Mouse (Mus musculus): ENCODE results near the gene Agmat. TPM values are rescaled to one million over a fixed set of nuclear protein-coding genes. Genes with fewer than 3 reads are reported as not detected.

Agmat gene
- polyA plus RNA-seq, 1 experiment from 2014 or later: not detected

DNA sequence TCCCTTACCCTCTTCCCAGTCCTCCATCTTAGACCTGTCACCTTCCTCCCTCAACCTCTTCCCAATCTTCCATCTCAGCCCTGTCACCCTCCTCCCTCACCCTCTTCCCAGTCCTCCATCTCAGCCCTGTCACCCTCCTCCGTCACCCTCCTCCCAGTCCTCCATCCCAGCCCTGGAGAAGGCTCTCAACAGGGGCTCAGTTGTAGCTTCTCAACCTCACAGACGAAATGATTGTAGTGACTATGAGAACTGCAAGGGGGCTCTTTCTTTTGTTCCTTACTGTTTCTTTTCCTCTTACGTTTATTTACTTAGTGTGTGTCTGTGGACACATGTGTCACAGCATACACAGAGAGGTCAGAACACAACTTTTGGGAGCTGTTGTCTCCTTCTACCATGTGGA is 4.4 kb downstream of the Agmat start:
- Histone ChIP-seq H3K27ac (ENCODE audit: low read depth, low read length) (no peak overlapping the region), H3K4me3 (ENCODE audit: low read depth, low read length) (no peak overlapping the region), H3K4me2 (ENCODE audit: low read depth, low read length) (no peak overlapping the region), H3K9ac (replicated peaks; ENCODE audit: low read depth, low read length) (no peak overlapping the region), H3K9me3 (ENCODE audit: control insufficient read depth, low read length) (no peaks in the 10 kb centered on the region), H3K27me3 (ENCODE audit: control insufficient read depth, insufficient read depth, low read length) (no peaks in the 10 kb centered on the region), H3K4me1 (ENCODE audit: control insufficient read depth, insufficient read depth, low read length) (no peaks in the 10 kb centered on the region), H3K36me3 (ENCODE audit: control insufficient read depth, insufficient read depth, low read length) (no peaks in the 10 kb centered on the region)
- ATAC-seq (ENCODE audit: low read depth): no peak
- 63% methylated on average over 3 of the region's 3 CpGs for WGBS

GRCm38 (mm10) chr4:141751419-141752075 is 5.1 kb downstream of the Agmat start:
- Histone ChIP-seq H3K9ac (replicated peaks; ENCODE audit: low read depth, low read length) (no peak overlapping the region), H3K36me3 (ENCODE audit: control insufficient read depth, insufficient read depth, low read length) (no peaks in the 10 kb centered on the region), H3K4me2 (ENCODE audit: low read depth, low read length) (no peak overlapping the region), H3K4me3 (ENCODE audit: low read depth, low read length) (no peak overlapping the region), H3K27ac (ENCODE audit: low read depth, low read length) (no peak overlapping the region), H3K27me3 (ENCODE audit: control insufficient read depth, insufficient read depth, low read length) (no peaks in the 10 kb centered on the region), H3K9me3 (ENCODE audit: control insufficient read depth, low read length) (no peaks in the 10 kb centered on the region), H3K4me1 (ENCODE audit: control insufficient read depth, insufficient read depth, low read length) (no peaks in the 10 kb centered on the region)
- WGBS: 44% methylated on average over 4 of the region's 4 CpGs
- no peak for ATAC-seq (ENCODE audit: low read depth)

GRCm38 (mm10) chr4:141752076-141752421 is 5.6 kb downstream of the Agmat start:
- 11% methylated on average over 4 of the region's 4 CpGs for WGBS
- no peak for ATAC-seq (ENCODE audit: low read depth)

DNA sequence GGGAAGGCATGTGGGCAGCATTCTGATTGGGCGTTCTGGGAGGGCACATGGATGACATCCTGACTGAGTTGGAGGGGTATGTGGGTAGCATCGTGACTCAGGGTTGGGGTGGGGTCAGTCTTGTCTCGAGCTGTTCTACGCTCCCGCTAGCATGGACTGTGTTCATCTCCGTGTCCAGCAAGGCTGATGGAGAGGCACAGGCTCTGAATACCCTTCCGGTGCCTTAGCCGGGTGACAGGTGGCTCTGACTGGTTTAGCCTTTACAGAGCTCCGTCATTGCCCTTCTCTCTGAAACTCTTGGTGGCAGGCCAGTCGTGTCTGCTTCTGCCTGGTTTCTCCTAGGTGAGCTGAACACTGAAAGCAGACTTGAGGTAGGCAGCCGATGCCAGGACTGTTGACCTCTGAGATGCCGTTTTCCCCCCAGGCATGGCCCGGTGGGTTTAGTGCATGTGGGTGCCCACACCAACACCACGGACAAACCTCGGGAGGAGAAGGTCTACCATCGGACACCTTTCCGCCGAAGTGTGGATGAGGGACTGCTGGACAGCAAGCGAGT is 9.0 kb downstream of the Agmat start:
- ATAC-seq (ENCODE audit: low read depth): no peak
- 95% methylated on average over 19 of the region's 19 CpGs for WGBS
- Histone ChIP-seq H3K9me3 (ENCODE audit: control insufficient read depth, low read length) (no peaks in the 10 kb centered on the region), H3K4me2 (ENCODE audit: low read depth, low read length) (no peak overlapping the region), H3K4me1 (ENCODE audit: control insufficient read depth, insufficient read depth, low read length) (no peaks in the 10 kb centered on the region), H3K9ac (replicated peaks; ENCODE audit: low read depth, low read length) (no peak overlapping the region), H3K4me3 (ENCODE audit: low read depth, low read length) (no peak overlapping the region), H3K27ac (ENCODE audit: low read depth, low read length) (no peak overlapping the region), H3K27me3 (ENCODE audit: control insufficient read depth, insufficient read depth, low read length) (no peaks in the 10 kb centered on the region), H3K36me3 (ENCODE audit: control insufficient read depth, insufficient read depth, low read length) (no peaks in the 10 kb centered on the region)

More at GRCm38 (mm10) chr4:141752076-141752421, 5.6 kb downstream of the Agmat start:
- no peaks in the 10 kb centered on the region for H3K4me1 ChIP-seq (ENCODE audit: control insufficient read depth, insufficient read depth, low read length)
- H3K9me3 ChIP-seq (ENCODE audit: control insufficient read depth, low read length): no peaks in the 10 kb centered on the region
- H3K4me2 ChIP-seq (ENCODE audit: low read depth, low read length): no peak overlapping the region
- H3K27me3 ChIP-seq (ENCODE audit: control insufficient read depth, insufficient read depth, low read length): no peaks in the 10 kb centered on the region
- H3K9ac ChIP-seq (replicated peaks; ENCODE audit: low read depth, low read length): no peak overlapping the region
- no peaks in the 10 kb centered on the region for H3K36me3 ChIP-seq (ENCODE audit: control insufficient read depth, insufficient read depth, low read length)
- no peak overlapping the region for H3K4me3 ChIP-seq (ENCODE audit: low read depth, low read length)
- H3K27ac ChIP-seq (ENCODE audit: low read depth, low read length): no peak overlapping the region

- 92% methylated on average over 3 of the region's 3 CpGs for WGBS
- Histone ChIP-seq H3K4me2 (ENCODE audit: low read depth, low read length) (no peak overlapping the region), H3K27me3 (ENCODE audit: control insufficient read depth, insufficient read depth, low read length) (no peaks in the 10 kb centered on the region), H3K36me3 (ENCODE audit: control insufficient read depth, insufficient read depth, low read length) (peaks cover 6% of the 10 kb centered on the region), H3K27ac (ENCODE audit: low read depth, low read length) (no peak overlapping the region), H3K9ac (replicated peaks; ENCODE audit: low read depth, low read length) (no peak overlapping the region), H3K4me1 (ENCODE audit: control insufficient read depth, insufficient read depth, low read length) (no peaks in the 10 kb centered on the region), H3K9me3 (ENCODE audit: control insufficient read depth, low read length) (no peaks in the 10 kb centered on the region), H3K4me3 (ENCODE audit: low read depth, low read length) (no peak overlapping the region)
- ATAC-seq (ENCODE audit: low read depth): no peak
Measured at GRCm38 (mm10) chr4:141757124-141757523, 10.7 kb downstream of the Agmat start.

DNA sequence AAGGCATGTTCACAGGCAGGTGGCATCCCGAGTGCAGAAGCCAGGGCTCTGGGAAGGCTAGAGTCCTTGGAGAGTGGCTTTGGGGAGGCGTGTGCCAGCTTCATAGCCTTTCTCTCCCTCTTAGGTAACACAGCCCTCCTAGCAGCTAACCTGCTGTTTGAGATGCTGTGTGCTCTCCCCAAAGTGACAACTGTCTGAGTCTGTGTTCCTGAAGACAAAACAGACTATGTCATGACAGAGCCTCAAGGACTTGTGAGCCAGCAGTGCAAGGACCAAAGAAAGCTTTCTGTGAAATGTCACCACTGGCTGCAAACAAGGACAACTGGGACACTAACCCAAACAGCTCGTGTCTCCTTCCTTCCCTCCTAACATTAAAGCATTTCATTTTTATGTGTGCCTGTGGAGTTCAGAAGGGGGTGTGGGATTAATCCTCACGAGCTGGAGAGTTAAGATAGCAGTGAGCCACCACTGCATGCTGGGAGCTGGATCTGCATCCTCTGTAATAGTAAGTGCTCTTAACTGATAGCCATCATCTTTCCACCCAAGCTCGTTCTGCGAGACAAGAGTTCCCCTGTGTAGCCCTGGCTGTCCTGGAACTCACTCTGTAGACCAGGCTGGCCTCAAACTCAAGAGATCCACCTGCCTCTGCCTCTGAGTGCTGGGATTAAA is 12.5 kb downstream of the Agmat start:
- Histone ChIP-seq H3K27ac (ENCODE audit: low read depth, low read length) (no peak overlapping the region), H3K36me3 (ENCODE audit: control insufficient read depth, insufficient read depth, low read length) (peaks cover 20% of the 10 kb centered on the region), H3K4me3 (ENCODE audit: low read depth, low read length) (no peak overlapping the region), H3K4me2 (ENCODE audit: low read depth, low read length) (no peak overlapping the region), H3K27me3 (ENCODE audit: control insufficient read depth, insufficient read depth, low read length) (no peaks in the 10 kb centered on the region), H3K9me3 (ENCODE audit: control insufficient read depth, low read length) (no peaks in the 10 kb centered on the region), H3K4me1 (ENCODE audit: control insufficient read depth, insufficient read depth, low read length) (no peaks in the 10 kb centered on the region), H3K9ac (replicated peaks; ENCODE audit: low read depth, low read length) (no peak overlapping the region)
- 81% methylated on average over 6 of the region's 6 CpGs for WGBS
- no peak for ATAC-seq (ENCODE audit: low read depth)

- no peak overlapping the region for H3K4me2 ChIP-seq (ENCODE audit: low read depth, low read length)
- 83% methylated on average over 4 of the region's 4 CpGs for WGBS
- H3K9me3 ChIP-seq (ENCODE audit: control insufficient read depth, low read length): no peaks in the 10 kb centered on the region
- no peak overlapping the region for H3K27ac ChIP-seq (ENCODE audit: low read depth, low read length)
- H3K9ac ChIP-seq (replicated peaks; ENCODE audit: low read depth, low read length): no peak overlapping the region
- H3K4me1 ChIP-seq (ENCODE audit: control insufficient read depth, insufficient read depth, low read length): no peaks in the 10 kb centered on the region; the same call in 1 of the 2 replicates
- no peak overlapping the region for H3K4me3 ChIP-seq (ENCODE audit: low read depth, low read length)
- no peaks in the 10 kb centered on the region for H3K27me3 ChIP-seq (ENCODE audit: control insufficient read depth, insufficient read depth, low read length)
- no peak for ATAC-seq (ENCODE audit: low read depth)
- peaks cover 24% of the 10 kb centered on the region for H3K36me3 ChIP-seq (ENCODE audit: control insufficient read depth, insufficient read depth, low read length)
Measured at GRCm38 (mm10) chr4:141760942-141761341, 14.5 kb downstream of the Agmat start.

DNA sequence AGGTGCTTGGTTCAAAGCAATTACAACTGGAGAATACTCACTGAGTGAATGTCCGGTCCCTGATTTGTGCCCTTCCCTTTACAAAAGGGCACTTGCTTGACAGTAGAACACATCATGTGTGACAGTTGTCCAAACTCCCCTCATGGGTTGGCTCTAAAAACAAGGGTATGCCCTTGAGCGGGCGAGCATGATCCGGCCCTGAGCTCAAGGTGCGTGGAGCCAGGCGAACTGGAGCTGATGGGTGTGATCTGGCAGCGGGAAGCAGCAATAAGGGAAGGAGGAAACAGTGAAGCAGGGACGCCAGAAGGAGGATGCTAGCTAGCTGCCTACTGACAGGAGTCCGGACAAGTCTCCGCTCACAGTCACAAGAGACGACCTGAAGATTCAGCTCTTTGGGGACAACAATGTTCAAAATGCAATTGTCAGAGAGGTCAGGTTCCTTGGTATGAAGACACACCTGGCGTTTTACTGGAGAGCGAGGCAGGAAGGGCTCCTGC is 15.7 kb downstream of the Agmat start:
- H3K4me2 ChIP-seq (ENCODE audit: low read depth, low read length): no peak overlapping the region
- ATAC-seq (ENCODE audit: low read depth): no peak
- H3K9ac ChIP-seq (replicated peaks; ENCODE audit: low read depth, low read length): no peak overlapping the region
- peaks cover 24% of the 10 kb centered on the region for H3K36me3 ChIP-seq (ENCODE audit: control insufficient read depth, insufficient read depth, low read length)
- peaks cover 6% of the 10 kb centered on the region; the same call in 1 of the 2 replicates for H3K4me1 ChIP-seq (ENCODE audit: control insufficient read depth, insufficient read depth, low read length)
- no peaks in the 10 kb centered on the region for H3K27me3 ChIP-seq (ENCODE audit: control insufficient read depth, insufficient read depth, low read length)
- H3K27ac ChIP-seq (ENCODE audit: low read depth, low read length): no peak overlapping the region
- no peak overlapping the region for H3K4me3 ChIP-seq (ENCODE audit: low read depth, low read length)
- H3K9me3 ChIP-seq (ENCODE audit: control insufficient read depth, low read length): no peaks in the 10 kb centered on the region
- 96% methylated on average over 13 of the region's 13 CpGs for WGBS

- Histone ChIP-seq H3K9me3 (ENCODE audit: control insufficient read depth, low read length) (no peaks in the 10 kb centered on the region), H3K4me2 (ENCODE audit: low read depth, low read length) (no peak overlapping the region), H3K27me3 (ENCODE audit: control insufficient read depth, insufficient read depth, low read length) (no peaks in the 10 kb centered on the region), H3K4me1 (ENCODE audit: control insufficient read depth, insufficient read depth, low read length) (peaks cover 6% of the 10 kb centered on the region; the same call in 1 of the 2 replicates), H3K27ac (ENCODE audit: low read depth, low read length) (no peak overlapping the region), H3K4me3 (ENCODE audit: low read depth, low read length) (no peak overlapping the region), H3K36me3 (ENCODE audit: control insufficient read depth, insufficient read depth, low read length) (peaks cover 31% of the 10 kb centered on the region), H3K9ac (replicated peaks; ENCODE audit: low read depth, low read length) (no peak overlapping the region)
- no peak for ATAC-seq (ENCODE audit: low read depth)
- 92% methylated on average over 12 of the region's 12 CpGs for WGBS
Measured at GRCm38 (mm10) chr4:141763476-141763875, 17.0 kb downstream of the Agmat start.
